Mouse (Mus musculus) cerebellum, postnatal 14 days (tissue): ENCODE measurements at regions not wholly inside any gene's neighbourhood (a gene's known extent, or its start where the extent isn't known, plus 50 kb on each side); places are given as distances from the start of the nearest gene placed in this dataset.

Experiments used
- DNase-seq, 2 experiments: peaks; one replicate each; pipeline ENCODE4 v3.0.0; 2021; ENCODE audit warnings: mixed read lengths in 2 of 2

- peak; percentile 53 to 67 for DNase-seq
Observed at GRCm38 (mm10) chr4:55603821-55604435, 71.7 kb upstream of the Klf4 start.

- DNase-seq, result no peak
Observed at GRCm38 (mm10) chr4:55595203-55595602, 62.9 kb upstream of the Klf4 start.

DNA sequence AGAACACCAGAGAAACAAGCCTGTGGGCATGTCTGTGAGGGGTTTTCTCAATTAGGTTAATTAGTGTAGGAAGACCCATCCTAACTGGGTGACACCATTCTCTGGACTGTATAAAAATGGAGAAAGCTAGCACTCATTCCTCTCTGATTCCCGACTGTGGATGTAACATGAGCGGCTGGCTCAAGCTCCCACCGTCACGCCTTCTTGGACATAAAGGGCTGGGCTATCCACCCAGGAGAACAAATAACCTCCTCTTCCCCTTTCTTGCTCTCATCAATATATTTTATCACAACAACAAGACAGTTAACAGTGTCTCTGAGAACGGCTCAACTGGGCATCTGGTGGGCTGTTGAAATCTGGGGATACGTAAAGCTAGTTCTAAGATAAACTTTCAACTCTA lies 62.4 kb upstream of the Klf4 start:
- DNase-seq, result no peak

GRCm38 (mm10) chr4:55593132-55593531 lies 60.9 kb upstream of the Klf4 start:
- DNase-seq, result no peak

DNA sequence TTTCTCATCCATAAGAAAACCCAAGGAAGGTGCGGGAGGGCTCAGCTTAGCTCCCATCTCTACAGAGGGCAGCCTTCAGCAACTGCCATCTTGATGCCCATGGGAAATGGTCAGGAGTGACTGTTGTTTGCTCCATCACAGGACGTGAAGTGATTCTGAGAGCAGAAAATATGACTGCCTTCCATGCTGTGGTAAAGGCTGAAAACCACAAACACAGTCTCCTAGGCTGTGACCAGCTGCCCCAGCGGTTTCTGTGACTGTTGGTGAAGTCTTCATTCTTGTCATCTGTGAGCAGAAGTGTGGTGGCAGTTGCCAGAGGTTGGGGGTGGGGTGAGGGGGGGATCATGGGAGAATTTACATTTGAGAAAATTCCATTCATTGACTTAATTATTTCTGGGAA lies 53.9 kb upstream of the Klf4 start:
- no peak for DNase-seq

GRCm38 (mm10) chr4:55583589-55583988 lies 51.3 kb upstream of the Klf4 start:
- no peak for DNase-seq
